Mouse (Mus musculus) midbrain, postnatal 0 days (tissue): ENCODE measurements around the gene Stim1. TPM values are rescaled to one million over a fixed set of nuclear protein-coding genes. Genes with fewer than 3 reads are reported as not detected.
"Not testable (repeated sequence)": the region's sequence is repeated elsewhere in the genome, so short reads cannot be mapped to it uniquely, and the experiment has no call there.

Experiments
- ATAC-seq: fragments of 200-750 bp; cut with Nextera tagmentation; 2 replicates; pipeline ENCODE4 v1.8.0; 2017; ENCODE audit warnings: moderate number of reproducible peaks, mild to moderate bottlenecking, moderate TSS enrichment, moderate library complexity; ENCODE audit not compliant: low FRiP score
- DNase-seq: peaks from one replicate; pipeline ENCODE4 v3.0.0-alpha.2; 2015; ENCODE audit warnings: low spot score
- H3K27ac ChIP-seq: fragments of 300-500 bp; sonication (generic); 2 replicates; pipeline ENCODE4 v1.5.1; 2014; ENCODE audit warnings: low read depth, mild to moderate bottlenecking, low read length, mixed read lengths
- H3K27me3 ChIP-seq: fragments of 300-500 bp; sonication (generic); 2 replicates; pipeline ENCODE4 v1.6.1; 2014; ENCODE audit warnings: low read length, control low read depth, mixed read lengths; ENCODE audit not compliant: insufficient read depth
- H3K36me3 ChIP-seq: fragments of 300-500 bp; sonication (generic); 2 replicates; pipeline ENCODE4 v1.6.1; 2014; ENCODE audit warnings: low read length, control low read depth, mixed read lengths; ENCODE audit not compliant: insufficient read depth
- H3K4me1 ChIP-seq: fragments of 300-500 bp; sonication (generic); 2 replicates; pipeline ENCODE4 v1.6.1; 2014; ENCODE audit warnings: mild to moderate bottlenecking, control low read depth, antibody characterized with exemption, low read length, mixed read lengths; ENCODE audit not compliant: insufficient read depth
- H3K4me2 ChIP-seq: fragments of 300-500 bp; sonication (generic); 2 replicates; pipeline ENCODE4 v1.6.1; 2014; ENCODE audit warnings: low read depth, mild to moderate bottlenecking, low read length, mixed read lengths; ENCODE audit not compliant: poor library complexity, severe bottlenecking
- H3K4me3 ChIP-seq: fragments of 300-500 bp; sonication (generic); 2 replicates; pipeline ENCODE4 v1.5.1; 2014; ENCODE audit warnings: low read depth, mild to moderate bottlenecking, low read length, moderate library complexity
- H3K9ac ChIP-seq: fragments of 300-500 bp; sonication (generic); replicated peaks from 2 replicates; pipeline ENCODE4 v1.6.1; 2014; ENCODE audit warnings: mild to moderate bottlenecking, low read length, moderate library complexity, mixed read lengths; ENCODE audit not compliant: poor library complexity, severe bottlenecking
- H3K9me3 ChIP-seq: fragments of 300-500 bp; sonication (generic); 2 replicates; pipeline ENCODE4 v1.6.1; 2016; ENCODE audit warnings: low read length, control low read depth
- CTCF ChIP-seq: IDR thresholded peaks from 2 replicates; pipeline ENCODE4 v1.5.1; 2016; ENCODE audit warnings: antibody characterized with exemption, mild to moderate bottlenecking
- WGBS: fragments of 180-500 bp; shearing (Covaris S2); extraction: QIAGEN DNeasy Blood & Tissue Kit; methylation state at CpG from one replicate; pipeline ENCODE4 v1.1.7; 2014; 5-methylcytosine and 5-hydroxymethylcytosine counted together
- polyA plus RNA-seq: library from polyadenylated mRNA; unstranded; fragments of >200 nt; fragmentation: Nextera tagmentation; extraction: Ambion mirVana; gene quantifications from 2 replicates; pipeline ENCODE4 v1.2.1, GENCODE M21; 2015
- total RNA-seq: library from RNA; depleted of rRNA; stranded (reverse); fragments of >200 nt; gene quantifications from 2 replicates; pipeline ENCODE4 v1.2.3, GENCODE M21; 2014

Stim1 gene
- total and polyA plus RNA-seq, 2 experiments from 2014 or later, result 17.1 to 30.7 TPM

DNA sequence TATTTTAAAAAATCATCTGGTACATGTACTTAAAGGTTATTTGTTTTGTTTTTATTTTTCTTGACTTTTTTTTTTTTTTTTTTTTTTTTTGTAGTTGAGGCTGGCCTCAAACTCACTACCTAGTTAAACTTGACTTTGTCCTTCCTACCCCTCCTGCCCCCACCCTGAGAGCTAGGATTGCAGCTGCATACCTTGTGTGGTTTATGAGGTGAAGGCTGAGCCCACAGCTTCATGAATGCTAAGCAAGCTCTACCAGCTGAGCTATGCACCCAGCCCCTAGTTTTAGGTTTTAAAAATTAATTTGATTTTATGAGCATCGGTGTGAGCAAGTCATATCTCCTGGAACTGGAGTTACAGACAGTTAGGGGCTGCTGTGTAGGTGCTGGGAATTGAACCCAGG is 7.1 kb upstream of the Stim1 start:
- TF ChIP-seq CTCF, result no peak
- Histone ChIP-seq H3K4me3 (no peak overlapping the region), H3K9me3 (no peaks in the 10 kb centered on the region), H3K4me2 (no peak overlapping the region), H3K36me3 (no peaks in the 10 kb centered on the region), H3K27me3 (no peaks in the 10 kb centered on the region), H3K27ac (no peak overlapping the region), H3K9ac (no peak overlapping the region), H3K4me1 (no peaks in the 10 kb centered on the region)
- no peak for ATAC-seq
- WGBS, result 84% methylated on average over 1 of the region's 1 CpGs
- no peak for DNase-seq

DNA sequence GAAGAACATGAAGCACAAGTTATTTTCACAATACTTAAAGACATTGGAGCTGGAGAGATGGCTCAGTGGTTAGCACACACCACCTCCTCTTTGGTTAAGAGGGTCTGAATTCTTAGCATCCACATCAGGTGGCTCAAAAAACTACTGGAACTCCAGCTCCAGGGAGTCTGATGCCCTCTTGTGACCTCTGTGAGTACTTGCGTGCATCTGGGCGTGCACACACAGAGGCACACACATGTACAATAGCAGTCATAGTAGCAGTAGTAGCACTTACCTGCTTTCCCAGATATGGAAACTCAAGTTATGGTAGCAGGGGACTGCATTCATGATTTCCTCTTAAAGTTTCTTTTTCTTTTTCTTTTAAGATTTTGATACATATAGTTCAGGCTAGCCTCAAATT is 4.6 kb upstream of the Stim1 start:
- WGBS, result 90% methylated on average over 2 of the region's 2 CpGs
- Histone ChIP-seq H3K4me2 (no peak overlapping the region), H3K9me3 (no peaks in the 10 kb centered on the region), H3K27me3 (no peaks in the 10 kb centered on the region), H3K27ac (no peak overlapping the region), H3K4me1 (no peaks in the 10 kb centered on the region), H3K4me3 (no peak overlapping the region), H3K36me3 (no peaks in the 10 kb centered on the region), H3K9ac (no peak overlapping the region)
- DNase-seq (no peak), ATAC-seq (no peak)
- no peak for TF ChIP-seq CTCF

- H3K9me3 ChIP-seq, ATAC-seq, H3K4me2 ChIP-seq, H3K27me3 ChIP-seq, H3K36me3 ChIP-seq, DNase-seq, H3K4me3 ChIP-seq, H3K27ac ChIP-seq, H3K9ac ChIP-seq: not testable (repeated sequence)
- 90% methylated on average over 10 of the region's 10 CpGs for whole genome bisulfite sequencing
- peaks cover 12% of the 10 kb centered on the region for H3K4me1 ChIP-seq
These were observed 1.6 kb upstream of the Stim1 start for GRCm38 (mm10) chr7:102266021-102266400.

DNA sequence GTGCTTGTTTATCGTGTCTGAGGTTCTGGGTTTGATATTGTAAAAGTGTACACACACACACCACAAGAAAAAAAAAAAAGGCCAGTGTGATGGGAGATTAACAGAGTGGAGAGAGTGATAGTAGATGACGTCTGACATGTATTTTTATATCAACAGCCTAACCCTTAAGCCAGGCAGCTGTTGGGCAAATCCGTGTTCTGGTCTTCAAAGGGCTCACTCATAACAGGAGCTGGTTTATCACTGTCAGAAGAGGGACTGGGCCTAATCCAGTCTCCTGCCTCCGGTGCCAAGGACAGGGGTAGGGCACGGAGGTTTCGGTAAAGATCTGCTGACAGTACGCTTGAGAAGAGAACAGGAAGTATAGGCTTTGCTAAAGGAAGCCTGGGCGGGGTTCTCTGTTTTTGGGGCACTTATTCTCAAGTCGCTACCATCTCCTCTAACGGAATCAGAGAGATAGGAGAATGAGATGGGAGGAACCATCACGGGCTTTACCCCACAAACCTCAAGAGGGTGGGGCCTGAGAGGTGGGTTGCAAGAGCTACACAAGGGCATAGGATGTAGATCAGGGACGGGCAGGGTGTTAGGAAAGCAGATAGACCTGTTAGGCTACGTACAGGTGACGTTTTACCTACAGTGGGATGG is 1.1 kb upstream of the Stim1 start:
- H3K4me3 ChIP-seq, result peak overlapping the region; percentile 87; the same call in 1 of the 2 replicates
- DNase-seq, result no peak
- no peaks in the 10 kb centered on the region for H3K27me3 ChIP-seq
- H3K9ac ChIP-seq, result no peak overlapping the region
- no peaks in the 10 kb centered on the region for H3K36me3 ChIP-seq
- WGBS, result 52% methylated on average over 14 of the region's 14 CpGs
- H3K4me2 ChIP-seq, result peak overlapping the region; percentile 94; the same call in 1 of the 2 replicates
- H3K9me3 ChIP-seq, result no peaks in the 10 kb centered on the region
- peak; percentile 25; the same call in 1 of the 2 replicates for ATAC-seq
- no peak for TF ChIP-seq CTCF
- no peak overlapping the region for H3K27ac ChIP-seq
- peaks cover 12% of the 10 kb centered on the region for H3K4me1 ChIP-seq

DNA sequence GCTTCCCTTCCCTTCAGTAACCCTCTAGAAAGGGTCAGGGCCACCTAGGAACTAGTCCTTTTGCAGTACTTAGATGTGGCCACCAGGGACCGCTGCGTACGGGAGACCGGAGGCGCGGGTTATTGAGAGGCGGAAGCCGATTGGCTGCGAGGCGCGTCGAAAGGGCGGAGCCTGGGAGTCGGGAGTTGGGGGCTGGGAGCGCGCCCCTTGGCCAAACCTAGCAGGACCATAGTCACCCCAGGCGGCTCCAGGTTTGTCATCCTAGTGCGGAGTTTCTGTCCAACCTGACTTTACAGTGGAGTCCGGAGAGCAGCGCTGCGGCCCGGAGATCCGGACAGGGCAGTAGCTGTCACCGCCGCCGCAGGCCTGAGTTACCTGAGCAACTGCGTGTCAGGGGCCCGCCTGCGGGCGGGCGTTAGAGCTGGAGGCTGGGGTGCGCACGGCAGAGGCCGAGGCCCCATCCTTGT is 460 bp upstream of the Stim1 start:
- H3K36me3 ChIP-seq, result no peaks in the 10 kb centered on the region
- peak overlapping the region; percentile 63; the same call in 1 of the 2 replicates for H3K27ac ChIP-seq
- H3K4me2 ChIP-seq, result peak overlapping the region; percentile 94
- peak; percentile 95 for TF ChIP-seq CTCF
- peak; percentile 92 for ATAC-seq
- H3K9ac ChIP-seq, result peak overlapping the region; percentile 77
- H3K4me1 ChIP-seq, result peaks cover 12% of the 10 kb centered on the region
- 0% methylated on average over 31 of the region's 34 CpGs for WGBS
- peak overlapping the region; percentile 87 for H3K4me3 ChIP-seq
- peak; percentile 96 for DNase-seq
- H3K9me3 ChIP-seq, result no peaks in the 10 kb centered on the region
- H3K27me3 ChIP-seq, result no peaks in the 10 kb centered on the region

DNA sequence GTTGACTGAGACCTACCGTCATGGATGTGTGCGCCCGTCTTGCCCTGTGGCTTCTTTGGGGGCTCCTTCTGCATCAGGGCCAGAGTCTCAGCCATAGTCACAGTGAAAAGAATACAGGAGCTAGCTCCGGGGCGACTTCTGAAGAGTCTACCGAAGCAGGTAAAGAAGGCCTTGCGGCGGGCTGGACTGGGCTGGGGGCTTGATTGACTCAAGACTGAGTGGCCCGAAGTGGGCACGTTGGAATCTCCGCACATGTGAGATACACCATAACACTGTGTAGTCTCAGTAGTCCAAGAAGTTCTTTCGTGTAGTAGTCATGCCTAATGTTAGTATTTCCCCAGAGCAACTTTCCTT is 766 bp downstream of the Stim1 start:
- DNase-seq (no peak), ATAC-seq (no peak)
- H3K9me3 ChIP-seq, result no peaks in the 10 kb centered on the region
- no peaks in the 10 kb centered on the region for H3K36me3 ChIP-seq
- H3K4me3 ChIP-seq, result peak overlapping the region; percentile 87
- no peaks in the 10 kb centered on the region for H3K27me3 ChIP-seq
- H3K9ac ChIP-seq, result peak overlapping the region; percentile 77; the same call in 1 of the 2 replicates
- no peak overlapping the region for H3K27ac ChIP-seq
- H3K4me1 ChIP-seq, result peaks cover 12% of the 10 kb centered on the region
- no peak for TF ChIP-seq CTCF
- WGBS, result 4% methylated on average over 12 of the region's 12 CpGs
- peak overlapping the region; percentile 94 for H3K4me2 ChIP-seq
